Mouse (Mus musculus): ENCODE data around the gene Ppp2r3a. TPM values are rescaled to one million over a fixed set of nuclear protein-coding genes. Genes with fewer than 3 reads are reported as not detected.

The Ppp2r3a gene
- polyA plus RNA-seq, 1 experiment from 2014 or later, result 16.4 TPM

DNA sequence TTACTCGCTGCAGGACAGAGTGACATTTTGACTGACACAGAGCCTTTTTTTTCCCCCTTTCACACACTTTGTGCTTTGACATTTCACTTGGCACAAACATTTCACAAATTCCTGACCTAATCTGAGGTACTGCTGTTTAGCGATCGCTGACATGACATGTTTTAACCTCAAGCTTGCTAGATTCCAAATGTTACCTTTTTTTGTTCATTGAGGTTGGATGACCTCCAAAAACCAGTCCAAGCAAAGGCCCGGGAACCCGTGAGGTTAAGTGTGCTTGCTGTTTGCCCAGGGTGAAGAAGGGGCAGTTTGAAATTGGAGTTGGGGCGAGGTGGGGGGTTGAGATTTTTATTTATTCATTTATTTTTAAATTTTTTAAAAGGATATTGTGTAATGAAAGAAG, 31.1 kb upstream of the Ppp2r3a start:
- DNase-seq (ENCODE audit: low spot score), result no peak
- no peaks in the 10 kb centered on the region for H3K9me3 ChIP-seq (ENCODE audit: control insufficient read depth, low read length)
- no peaks in the 10 kb centered on the region for H3K36me3 ChIP-seq (ENCODE audit: control insufficient read depth, insufficient read depth, low read length)
- H3K4me3 ChIP-seq (ENCODE audit: low read depth, low read length), result no peak overlapping the region
- H3K9ac ChIP-seq (ENCODE audit: low read length), result no peak overlapping the region
- H3K27ac ChIP-seq (ENCODE audit: low read depth, low read length), result no peak overlapping the region
- ATAC-seq (ENCODE audit: insufficient read depth, low FRiP score, low TSS enrichment), result no peak
- no peaks in the 10 kb centered on the region for H3K27me3 ChIP-seq (ENCODE audit: control insufficient read depth, insufficient read depth, low read length)
- WGBS, result 91% methylated on average over 6 of the region's 6 CpGs
- no peak overlapping the region for H3K4me2 ChIP-seq (ENCODE audit: low read depth)
- no peaks in the 10 kb centered on the region for H3K4me1 ChIP-seq (ENCODE audit: control insufficient read depth, insufficient read depth, low read length)

DNA sequence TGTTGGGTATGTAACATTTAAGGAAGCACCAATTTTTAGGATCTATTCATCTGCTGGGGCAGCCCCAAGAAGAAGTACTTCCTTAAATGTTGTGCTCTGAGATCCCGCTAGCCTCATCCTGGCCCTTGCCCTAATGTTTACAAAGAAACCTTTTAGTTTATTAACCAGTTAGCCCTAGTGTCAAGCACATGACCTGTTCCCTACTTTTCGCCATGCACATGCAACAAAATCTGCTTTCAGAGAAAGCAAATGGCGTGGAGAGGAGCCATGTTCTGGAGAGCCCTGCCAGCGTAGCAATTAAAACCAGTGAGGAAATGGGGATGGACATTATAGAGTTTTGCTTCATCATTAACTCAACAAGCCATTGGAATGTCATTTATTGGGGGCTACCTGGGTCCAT, 30.3 kb upstream of the Ppp2r3a start:
- no peak for ATAC-seq (ENCODE audit: insufficient read depth, low FRiP score, low TSS enrichment)
- WGBS, result 90% methylated on average over 4 of the region's 4 CpGs
- no peaks in the 10 kb centered on the region for H3K4me1 ChIP-seq (ENCODE audit: control insufficient read depth, insufficient read depth, low read length)
- H3K4me3 ChIP-seq (ENCODE audit: low read depth, low read length), result no peak overlapping the region
- H3K9ac ChIP-seq (ENCODE audit: low read length), result no peak overlapping the region
- no peak for DNase-seq (ENCODE audit: low spot score)
- no peaks in the 10 kb centered on the region for H3K9me3 ChIP-seq (ENCODE audit: control insufficient read depth, low read length)
- H3K27ac ChIP-seq (ENCODE audit: low read depth, low read length), result no peak overlapping the region
- H3K36me3 ChIP-seq (ENCODE audit: control insufficient read depth, insufficient read depth, low read length), result no peaks in the 10 kb centered on the region
- H3K27me3 ChIP-seq (ENCODE audit: control insufficient read depth, insufficient read depth, low read length), result no peaks in the 10 kb centered on the region
- no peak overlapping the region for H3K4me2 ChIP-seq (ENCODE audit: low read depth)

DNA sequence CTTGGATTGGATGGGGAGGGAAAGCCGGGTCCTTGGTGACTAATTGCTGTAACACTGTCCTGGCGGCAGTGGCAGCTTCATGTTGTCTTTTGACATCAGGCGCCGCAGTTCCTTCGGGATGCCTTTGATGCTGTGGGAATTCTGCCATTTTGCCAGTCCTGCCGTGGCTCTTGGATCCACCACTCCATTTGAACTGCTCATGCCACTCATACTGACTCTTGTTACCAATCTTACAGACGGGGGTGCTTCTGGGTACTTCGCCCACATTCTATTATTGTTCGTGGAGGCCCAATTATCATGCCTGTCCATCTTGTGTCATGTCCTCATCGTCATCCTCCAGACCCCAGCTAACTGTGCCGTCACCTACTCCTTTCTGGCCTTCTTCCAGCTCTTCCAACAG, 29.7 kb upstream of the Ppp2r3a start:
- Histone ChIP-seq H3K9me3 (ENCODE audit: control insufficient read depth, low read length) (no peaks in the 10 kb centered on the region), H3K4me3 (ENCODE audit: low read depth, low read length) (no peak overlapping the region), H3K9ac (ENCODE audit: low read length) (no peak overlapping the region), H3K27ac (ENCODE audit: low read depth, low read length) (no peak overlapping the region), H3K4me1 (ENCODE audit: control insufficient read depth, insufficient read depth, low read length) (no peaks in the 10 kb centered on the region), H3K36me3 (ENCODE audit: control insufficient read depth, insufficient read depth, low read length) (no peaks in the 10 kb centered on the region), H3K27me3 (ENCODE audit: control insufficient read depth, insufficient read depth, low read length) (no peaks in the 10 kb centered on the region), H3K4me2 (ENCODE audit: low read depth) (no peak overlapping the region)
- no peak for DNase-seq (ENCODE audit: low spot score)
- ATAC-seq (ENCODE audit: insufficient read depth, low FRiP score, low TSS enrichment), result no peak
- WGBS, result 85% methylated on average over 11 of the region's 11 CpGs

DNA sequence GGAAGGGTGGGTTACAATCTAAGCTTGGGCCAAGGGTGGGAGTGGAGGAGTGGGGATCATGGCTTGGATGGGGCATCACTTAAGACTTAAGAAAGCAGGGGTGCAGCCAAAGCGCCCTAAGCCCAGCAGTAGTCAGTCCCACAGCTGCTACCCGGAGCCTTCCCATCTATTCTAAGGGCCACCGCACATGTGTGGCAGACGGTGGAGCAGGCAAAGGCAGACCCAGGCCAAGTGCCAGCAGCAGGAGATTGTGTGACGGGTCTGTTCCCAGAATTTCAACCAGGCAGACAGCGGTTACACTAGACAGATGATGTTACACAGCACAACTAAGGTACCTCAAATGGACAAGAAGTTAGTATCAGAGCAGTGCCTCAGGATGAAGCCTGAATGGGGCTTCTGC, 29.3 kb upstream of the Ppp2r3a start:
- Histone ChIP-seq H3K27ac (ENCODE audit: low read depth, low read length) (no peak overlapping the region), H3K4me1 (ENCODE audit: control insufficient read depth, insufficient read depth, low read length) (no peaks in the 10 kb centered on the region), H3K36me3 (ENCODE audit: control insufficient read depth, insufficient read depth, low read length) (no peaks in the 10 kb centered on the region), H3K27me3 (ENCODE audit: control insufficient read depth, insufficient read depth, low read length) (no peaks in the 10 kb centered on the region), H3K4me3 (ENCODE audit: low read depth, low read length) (no peak overlapping the region), H3K9ac (ENCODE audit: low read length) (no peak overlapping the region), H3K4me2 (ENCODE audit: low read depth) (no peak overlapping the region), H3K9me3 (ENCODE audit: control insufficient read depth, low read length) (no peaks in the 10 kb centered on the region)
- 86% methylated on average over 6 of the region's 6 CpGs for WGBS
- DNase-seq (ENCODE audit: low spot score) (no peak), ATAC-seq (ENCODE audit: insufficient read depth, low FRiP score, low TSS enrichment) (no peak)

DNA sequence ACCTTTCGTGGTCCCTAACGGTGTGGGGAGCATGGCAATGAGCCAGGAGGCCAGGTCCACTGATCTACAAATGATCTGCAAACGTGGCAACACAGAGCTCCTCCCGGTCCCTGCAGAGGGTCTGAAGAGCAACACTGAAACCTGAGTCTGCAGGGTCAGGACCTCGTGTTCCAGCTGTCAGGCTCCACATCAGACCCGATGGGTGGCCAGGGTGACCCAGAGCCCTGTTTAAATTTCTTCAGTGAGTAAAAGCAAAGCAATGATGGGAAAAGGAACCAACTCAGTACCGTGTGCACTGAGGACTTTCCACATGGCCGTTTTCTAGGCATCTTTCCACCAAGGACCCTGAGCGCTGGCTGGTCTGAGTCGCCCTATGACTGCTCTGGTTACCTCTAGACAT, 28.6 kb upstream of the Ppp2r3a start:
- DNase-seq (ENCODE audit: low spot score) (no peak), ATAC-seq (ENCODE audit: insufficient read depth, low FRiP score, low TSS enrichment) (no peak)

GRCm38 (mm10) chr9:101272715-101273114, 21.1 kb upstream of the Ppp2r3a start:
- Histone ChIP-seq H3K4me1 (ENCODE audit: control insufficient read depth, insufficient read depth, low read length) (no peaks in the 10 kb centered on the region), H3K4me2 (ENCODE audit: low read depth) (no peak overlapping the region), H3K9me3 (ENCODE audit: control insufficient read depth, low read length) (no peaks in the 10 kb centered on the region), H3K27ac (ENCODE audit: low read depth, low read length) (no peak overlapping the region), H3K9ac (ENCODE audit: low read length) (no peak overlapping the region), H3K27me3 (ENCODE audit: control insufficient read depth, insufficient read depth, low read length) (no peaks in the 10 kb centered on the region), H3K36me3 (ENCODE audit: control insufficient read depth, insufficient read depth, low read length) (no peaks in the 10 kb centered on the region), H3K4me3 (ENCODE audit: low read depth, low read length) (no peak overlapping the region)
- no peak for DNase-seq (ENCODE audit: low spot score)
- 85% methylated on average over 7 of the region's 7 CpGs for WGBS
- no peak for ATAC-seq (ENCODE audit: insufficient read depth, low FRiP score, low TSS enrichment)

More for the DNA sequence above, 28.6 kb upstream of the Ppp2r3a start:
- Histone ChIP-seq H3K4me2 (ENCODE audit: low read depth) (no peak overlapping the region), H3K36me3 (ENCODE audit: control insufficient read depth, insufficient read depth, low read length) (no peaks in the 10 kb centered on the region), H3K4me3 (ENCODE audit: low read depth, low read length) (no peak overlapping the region), H3K9ac (ENCODE audit: low read length) (no peak overlapping the region), H3K27me3 (ENCODE audit: control insufficient read depth, insufficient read depth, low read length) (no peaks in the 10 kb centered on the region), H3K4me1 (ENCODE audit: control insufficient read depth, insufficient read depth, low read length) (no peaks in the 10 kb centered on the region), H3K27ac (ENCODE audit: low read depth, low read length) (no peak overlapping the region), H3K9me3 (ENCODE audit: control insufficient read depth, low read length) (no peaks in the 10 kb centered on the region)
- WGBS, result 62% methylated on average over 10 of the region's 10 CpGs

DNA sequence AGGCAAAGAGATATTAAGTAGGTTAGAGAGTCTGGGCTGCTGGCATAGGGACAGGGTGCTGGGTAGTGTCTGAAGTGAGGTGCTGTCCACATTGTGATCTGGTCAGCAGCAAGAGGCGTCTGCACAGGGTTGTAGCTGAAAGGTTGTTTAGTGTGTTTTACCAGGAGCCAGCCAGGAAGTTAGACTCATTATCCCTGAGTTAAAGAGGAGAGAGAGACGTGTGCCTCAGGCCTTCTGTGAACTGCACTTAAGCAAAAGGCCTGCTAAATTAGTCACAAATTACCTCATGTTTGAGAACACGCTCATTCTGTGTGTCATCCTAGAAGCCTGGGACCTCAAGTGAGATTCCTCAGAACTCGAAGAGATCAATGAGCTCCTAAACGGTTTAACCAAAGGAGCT, 18.4 kb upstream of the Ppp2r3a start:
- no peak for DNase-seq (ENCODE audit: low spot score)
- no peak overlapping the region for H3K4me2 ChIP-seq (ENCODE audit: low read depth)
- no peaks in the 10 kb centered on the region for H3K27me3 ChIP-seq (ENCODE audit: control insufficient read depth, insufficient read depth, low read length)
- no peak overlapping the region for H3K27ac ChIP-seq (ENCODE audit: low read depth, low read length)
- H3K9ac ChIP-seq (ENCODE audit: low read length), result no peak overlapping the region
- no peaks in the 10 kb centered on the region for H3K4me1 ChIP-seq (ENCODE audit: control insufficient read depth, insufficient read depth, low read length)
- 35% methylated on average over 5 of the region's 5 CpGs for WGBS
- no peaks in the 10 kb centered on the region for H3K9me3 ChIP-seq (ENCODE audit: control insufficient read depth, low read length)
- no peaks in the 10 kb centered on the region for H3K36me3 ChIP-seq (ENCODE audit: control insufficient read depth, insufficient read depth, low read length)
- H3K4me3 ChIP-seq (ENCODE audit: low read depth, low read length), result no peak overlapping the region
- no peak for ATAC-seq (ENCODE audit: insufficient read depth, low FRiP score, low TSS enrichment)

DNA sequence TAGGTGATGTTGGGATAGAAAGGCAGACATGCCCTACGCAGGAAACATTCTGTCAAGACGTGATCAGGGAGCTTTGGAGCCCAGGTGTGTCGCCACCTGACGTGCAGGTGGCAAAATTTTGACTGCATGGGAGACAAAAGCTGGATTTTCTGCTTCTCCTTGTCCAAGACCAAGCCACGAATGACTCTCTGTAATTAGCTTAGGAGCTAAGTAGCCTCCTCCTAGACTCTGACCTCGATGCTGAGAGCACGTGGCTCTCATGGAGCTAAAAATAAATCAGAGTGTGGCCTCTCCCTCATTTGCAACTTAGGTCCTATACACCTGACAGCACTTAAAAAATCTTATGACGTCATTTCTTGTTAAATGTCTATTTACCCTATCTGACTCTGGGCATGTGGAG, 14.4 kb upstream of the Ppp2r3a start:
- H3K9me3 ChIP-seq (ENCODE audit: control insufficient read depth, low read length), result no peaks in the 10 kb centered on the region
- no peaks in the 10 kb centered on the region for H3K4me1 ChIP-seq (ENCODE audit: control insufficient read depth, insufficient read depth, low read length)
- no peak overlapping the region for H3K4me2 ChIP-seq (ENCODE audit: low read depth)
- ATAC-seq (ENCODE audit: insufficient read depth, low FRiP score, low TSS enrichment), result no peak
- no peak overlapping the region for H3K4me3 ChIP-seq (ENCODE audit: low read depth, low read length)
- H3K36me3 ChIP-seq (ENCODE audit: control insufficient read depth, insufficient read depth, low read length), result no peaks in the 10 kb centered on the region
- H3K9ac ChIP-seq (ENCODE audit: low read length), result no peak overlapping the region
- no peaks in the 10 kb centered on the region for H3K27me3 ChIP-seq (ENCODE audit: control insufficient read depth, insufficient read depth, low read length)
- WGBS, result 85% methylated on average over 8 of the region's 8 CpGs
- no peak overlapping the region for H3K27ac ChIP-seq (ENCODE audit: low read depth, low read length)
- DNase-seq (ENCODE audit: low spot score), result no peak

GRCm38 (mm10) chr9:101265546-101265945, 14.0 kb upstream of the Ppp2r3a start:
- Histone ChIP-seq H3K9ac (ENCODE audit: low read length) (no peak overlapping the region), H3K9me3 (ENCODE audit: control insufficient read depth, low read length) (no peaks in the 10 kb centered on the region), H3K36me3 (ENCODE audit: control insufficient read depth, insufficient read depth, low read length) (no peaks in the 10 kb centered on the region), H3K4me2 (ENCODE audit: low read depth) (no peak overlapping the region), H3K27me3 (ENCODE audit: control insufficient read depth, insufficient read depth, low read length) (no peaks in the 10 kb centered on the region), H3K4me3 (ENCODE audit: low read depth, low read length) (no peak overlapping the region), H3K27ac (ENCODE audit: low read depth, low read length) (no peak overlapping the region), H3K4me1 (ENCODE audit: control insufficient read depth, insufficient read depth, low read length) (no peaks in the 10 kb centered on the region)
- WGBS, result 74% methylated on average over 6 of the region's 6 CpGs
- DNase-seq (ENCODE audit: low spot score) (peak; percentile 24), ATAC-seq (ENCODE audit: insufficient read depth, low FRiP score, low TSS enrichment) (no peak)
